Mouse (Mus musculus): ENCODE data around the gene Minar1. TPM values are rescaled to one million over a fixed set of nuclear protein-coding genes. Genes with fewer than 3 reads are reported as not detected.

The Minar1 gene
- polyA plus RNA-seq (2012) = not detected in 2 replicates

- no peak for TF ChIP-seq GATA1 (IDR thresholded peaks at IDR 0.05; ENCODE audit: low read length)
Observed at GRCm38 (mm10) chr9:89623006-89623760, at the start of gene Minar1. Minar1 (minus strand) TSS chr9:89623125.

GRCm38 (mm10) chr9:89669878-89670277 is 47.0 kb upstream of the Minar1 start:
- no peak for TF ChIP-seq GATA1 (IDR thresholded peaks at IDR 0.05; ENCODE audit: low read length)

GRCm38 (mm10) chr9:89667306-89667942 is 44.5 kb upstream of the Minar1 start:
- TF ChIP-seq GATA1 (IDR thresholded peaks at IDR 0.05; ENCODE audit: low read length) = no peak

GRCm38 (mm10) chr9:89650913-89651312 is 28.0 kb upstream of the Minar1 start:
- no peak for TF ChIP-seq GATA1 (IDR thresholded peaks at IDR 0.05; ENCODE audit: low read length)

- TF ChIP-seq GATA1 (IDR thresholded peaks at IDR 0.05; ENCODE audit: low read length) = no peak
Observed at GRCm38 (mm10) chr9:89637453-89637852, 14.5 kb upstream of the Minar1 start.

GRCm38 (mm10) chr9:89622296-89623005 is 474 bp downstream of the Minar1 start:
- TF ChIP-seq GATA1 (IDR thresholded peaks at IDR 0.05; ENCODE audit: low read length) = no peak

- no peak for TF ChIP-seq GATA1 (IDR thresholded peaks at IDR 0.05; ENCODE audit: low read length)
Observed at GRCm38 (mm10) chr9:89621750-89622149, 1.2 kb downstream of the Minar1 start.

GRCm38 (mm10) chr9:89620347-89620746 is 2.6 kb downstream of the Minar1 start:
- no peak for TF ChIP-seq GATA1 (IDR thresholded peaks at IDR 0.05; ENCODE audit: low read length)

- no peak for TF ChIP-seq GATA1 (IDR thresholded peaks at IDR 0.05; ENCODE audit: low read length)
Observed at GRCm38 (mm10) chr9:89616946-89617345, 6.0 kb downstream of the Minar1 start.

- no peak for TF ChIP-seq GATA1 (IDR thresholded peaks at IDR 0.05; ENCODE audit: low read length)
Observed at GRCm38 (mm10) chr9:89610592-89610991, 12.3 kb downstream of the Minar1 start.

- no peak for TF ChIP-seq GATA1 (IDR thresholded peaks at IDR 0.05; ENCODE audit: low read length)
Observed at GRCm38 (mm10) chr9:89607321-89607720, 15.6 kb downstream of the Minar1 start.

GRCm38 (mm10) chr9:89606256-89606655 is 16.7 kb downstream of the Minar1 start:
- TF ChIP-seq GATA1 (IDR thresholded peaks at IDR 0.05; ENCODE audit: low read length) = no peak

- TF ChIP-seq GATA1 (IDR thresholded peaks at IDR 0.05; ENCODE audit: low read length) = no peak
Observed at GRCm38 (mm10) chr9:89601891-89602290, 21.0 kb downstream of the Minar1 start.

- no peak for TF ChIP-seq GATA1 (IDR thresholded peaks at IDR 0.05; ENCODE audit: low read length)
Observed at GRCm38 (mm10) chr9:89600677-89601076, 22.2 kb downstream of the Minar1 start.

GRCm38 (mm10) chr9:89597071-89597470 is 25.9 kb downstream of the Minar1 start:
- no peak for TF ChIP-seq GATA1 (IDR thresholded peaks at IDR 0.05; ENCODE audit: low read length)

GRCm38 (mm10) chr9:89596392-89596791 is 26.5 kb downstream of the Minar1 start:
- no peak for TF ChIP-seq GATA1 (IDR thresholded peaks at IDR 0.05; ENCODE audit: low read length)
